Mouse (Mus musculus): ENCODE results near the gene Lingo3.

Gene Lingo3

GRCm38 (mm10) chr10:80799070-80799566 is 44.7 kb downstream of the Lingo3 start:
- in situ Hi-C loops (cut with MboI) = no loop called here

DNA sequence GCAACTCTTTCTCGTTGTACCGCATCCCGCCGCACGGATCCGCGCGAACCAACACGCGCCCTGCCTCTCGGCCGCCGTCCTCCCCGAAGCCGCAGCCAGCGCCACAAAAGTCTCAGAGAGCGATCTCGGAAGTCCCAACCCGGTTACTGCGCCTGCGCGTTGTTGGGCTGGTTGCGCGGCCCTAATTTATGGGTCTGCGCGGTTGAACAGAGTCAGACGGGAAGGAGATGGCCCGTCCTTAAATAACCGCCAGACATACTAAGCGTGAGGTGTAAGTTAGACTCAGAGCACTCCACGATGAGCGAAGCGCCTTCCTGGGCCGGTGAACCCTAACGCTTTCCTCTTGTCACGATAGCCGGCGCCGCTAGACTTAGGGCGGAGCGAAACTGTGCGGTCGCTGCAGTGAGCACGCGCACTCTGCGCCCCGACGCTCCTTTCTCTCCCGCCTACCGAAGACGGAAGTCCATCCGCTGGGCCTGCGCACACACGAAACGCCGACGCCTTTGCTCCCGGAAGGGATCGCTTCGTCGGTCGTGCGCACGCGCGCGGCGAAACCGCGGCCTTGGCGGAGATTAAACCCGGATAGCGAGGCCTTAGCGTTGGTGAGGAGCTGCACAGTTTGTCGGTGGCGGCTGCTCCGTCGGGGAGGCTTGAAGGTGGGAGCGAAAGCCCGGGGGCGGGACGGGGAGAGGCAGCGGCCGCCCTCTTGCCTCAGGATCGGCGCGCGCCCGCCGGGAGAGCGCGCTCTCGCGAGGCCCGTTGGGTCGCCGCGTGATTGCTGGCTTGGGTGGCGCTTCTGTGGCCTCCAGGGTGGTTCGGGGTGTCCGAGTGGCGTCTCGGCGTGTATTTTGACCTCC is 45.5 kb downstream of the Lingo3 start, which contains the start of the genes Sf3a2 and Plekhj1:
Sf3a2 (plus strand) TSS at position 49 of the 857 bp plus-strand sequence.
Plekhj1 (minus strand) TSS at position 477 of the 857 bp plus-strand sequence.
- in situ Hi-C loops (cut with MboI) = no loop called here

DNA sequence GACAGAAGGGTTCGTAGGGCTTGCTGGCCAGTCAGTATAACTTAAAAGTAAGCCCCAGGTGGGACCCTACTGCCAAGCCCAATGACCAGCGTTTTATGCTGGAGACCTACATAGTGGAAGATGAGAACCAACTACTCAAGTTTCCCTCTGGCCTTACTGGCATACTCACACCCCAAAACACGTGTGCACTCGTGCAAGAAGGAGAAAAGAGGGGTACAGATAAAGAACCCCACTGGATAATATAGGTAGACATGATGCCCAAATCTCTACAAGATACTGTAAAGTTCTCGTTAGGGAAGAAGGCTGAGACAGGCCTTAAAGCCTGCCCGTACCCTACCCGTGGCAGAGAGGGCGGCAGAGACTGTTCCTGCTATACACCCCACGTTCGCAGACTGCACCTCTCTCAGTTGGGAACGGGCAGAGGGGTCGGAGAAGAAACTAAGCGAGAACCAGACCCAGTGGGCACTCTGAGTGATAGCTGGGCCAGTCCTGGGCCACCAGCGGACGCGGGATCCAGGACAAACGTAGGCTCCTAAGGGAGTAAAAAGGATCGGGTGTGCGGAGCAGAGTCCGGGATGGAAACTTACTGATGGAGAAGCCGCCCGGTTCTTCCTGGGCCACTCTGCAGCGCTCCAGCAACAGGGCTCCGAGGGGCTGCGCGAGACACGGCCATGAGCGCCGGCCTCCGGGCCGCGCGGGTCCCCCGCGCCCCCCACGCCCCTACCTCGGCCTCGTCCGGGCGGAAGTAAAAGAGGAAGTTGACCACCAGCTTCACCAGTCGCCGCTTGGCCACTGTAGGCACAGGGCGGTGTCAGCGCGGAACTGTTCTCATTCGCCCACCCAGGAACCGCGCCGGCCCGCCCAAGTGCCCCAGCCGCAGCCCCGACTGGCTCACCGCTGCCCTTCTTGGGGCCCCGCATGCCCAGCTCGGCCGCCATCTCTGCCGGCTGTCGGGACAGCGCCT is 46.4 kb downstream of the Lingo3 start:
- in situ Hi-C loops (cut with MboI) = no loop called here

DNA sequence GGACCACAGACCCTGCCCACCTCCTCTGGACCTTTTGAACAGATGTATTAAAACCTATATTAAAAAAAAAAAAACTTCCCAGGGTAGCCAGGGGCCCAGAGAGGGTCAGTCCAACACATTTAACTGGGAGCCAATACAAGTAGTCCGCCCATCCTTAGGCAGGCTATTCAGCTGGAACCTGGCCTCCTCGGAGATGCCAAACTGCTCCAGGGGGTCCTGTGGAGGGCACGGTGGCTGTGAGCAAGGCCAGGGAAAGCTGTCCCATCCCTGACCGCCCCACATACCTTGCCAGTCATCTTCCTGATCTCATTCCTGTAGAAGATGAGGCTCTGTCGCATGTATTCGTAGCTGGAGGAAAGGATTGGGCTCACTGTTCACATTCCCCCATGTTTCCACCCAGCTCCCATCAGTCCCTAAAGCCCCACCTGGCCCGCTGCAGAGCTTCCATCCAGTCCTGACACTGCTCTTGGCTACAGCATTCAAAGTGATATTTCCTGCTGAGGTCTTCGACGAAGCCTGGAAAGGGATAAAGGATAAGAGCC is 47.5 kb downstream of the Lingo3 start:
- in situ Hi-C loops (cut with MboI) = no loop called here

DNA sequence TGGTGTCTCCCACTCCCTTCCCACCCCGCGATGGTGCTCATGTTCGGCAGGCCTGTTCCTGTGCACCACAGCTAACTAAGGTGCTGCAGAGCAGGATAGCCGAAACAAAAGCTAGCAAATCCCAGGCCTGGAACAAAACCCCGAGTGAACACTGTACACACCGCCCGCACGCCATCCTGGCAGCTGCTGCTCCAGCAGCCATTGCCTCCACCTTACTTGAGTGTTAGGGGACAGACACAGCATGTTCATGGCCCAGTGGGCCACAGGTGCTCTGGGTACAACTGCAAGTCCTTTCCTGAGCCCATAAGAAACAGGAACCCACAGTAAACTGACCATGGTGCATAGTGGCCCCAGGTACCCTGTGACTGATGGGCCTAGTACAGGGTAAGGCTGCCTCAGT is 49.1 kb downstream of the Lingo3 start:
- in situ Hi-C loops (cut with MboI) = no loop called here

GRCm38 (mm10) chr10:80793803-80794202 is 50.0 kb downstream of the Lingo3 start:
- in situ Hi-C loops (cut with MboI) = no loop called here

- in situ Hi-C loops (cut with MboI) = no loop called here
These were observed 50.6 kb downstream of the Lingo3 start for GRCm38 (mm10) chr10:80793033-80793784.

DNA sequence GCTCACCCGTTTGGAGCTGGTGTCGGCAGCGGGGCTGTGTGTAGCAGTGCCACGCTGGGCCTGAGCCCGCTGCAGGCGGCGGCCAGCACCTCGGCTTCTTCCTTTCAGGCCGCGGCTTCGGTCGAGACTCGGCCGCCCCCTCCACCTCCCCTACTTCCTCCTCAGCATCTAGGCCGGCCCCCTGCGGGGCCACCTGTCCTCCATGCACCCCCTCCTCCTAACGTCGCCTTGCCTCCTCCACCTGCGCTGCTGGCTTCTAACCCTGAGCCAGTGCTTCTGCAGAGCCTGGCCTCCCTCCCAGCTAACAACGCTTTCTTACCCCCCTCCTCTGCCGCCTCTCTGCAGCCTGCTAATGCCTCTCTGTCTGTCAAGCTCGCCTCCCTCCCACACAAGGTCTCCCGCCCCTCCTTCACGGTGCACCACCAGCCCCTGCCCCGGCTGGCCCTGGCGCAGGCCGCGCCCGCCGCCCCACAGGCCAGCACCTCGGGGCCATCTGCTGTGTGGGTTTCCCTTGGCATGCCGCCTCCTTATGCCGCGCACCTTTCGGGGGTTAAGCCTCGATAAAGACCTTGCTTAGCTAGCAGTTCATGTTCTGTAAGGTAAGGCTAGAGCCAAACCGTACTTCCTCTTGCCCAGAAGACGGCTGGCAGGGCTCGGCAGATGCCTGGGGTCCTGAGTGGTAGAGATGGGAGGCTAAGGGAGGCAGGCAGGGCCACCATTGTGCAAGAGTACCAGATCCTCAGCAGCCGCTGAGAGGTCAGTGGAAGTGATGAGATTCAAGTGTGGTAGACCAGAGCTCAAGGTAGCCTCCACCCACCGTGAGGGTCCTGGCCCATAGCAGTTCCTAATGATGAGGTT is 51.4 kb downstream of the Lingo3 start:
- in situ Hi-C loops (cut with MboI) = no loop called here

DNA sequence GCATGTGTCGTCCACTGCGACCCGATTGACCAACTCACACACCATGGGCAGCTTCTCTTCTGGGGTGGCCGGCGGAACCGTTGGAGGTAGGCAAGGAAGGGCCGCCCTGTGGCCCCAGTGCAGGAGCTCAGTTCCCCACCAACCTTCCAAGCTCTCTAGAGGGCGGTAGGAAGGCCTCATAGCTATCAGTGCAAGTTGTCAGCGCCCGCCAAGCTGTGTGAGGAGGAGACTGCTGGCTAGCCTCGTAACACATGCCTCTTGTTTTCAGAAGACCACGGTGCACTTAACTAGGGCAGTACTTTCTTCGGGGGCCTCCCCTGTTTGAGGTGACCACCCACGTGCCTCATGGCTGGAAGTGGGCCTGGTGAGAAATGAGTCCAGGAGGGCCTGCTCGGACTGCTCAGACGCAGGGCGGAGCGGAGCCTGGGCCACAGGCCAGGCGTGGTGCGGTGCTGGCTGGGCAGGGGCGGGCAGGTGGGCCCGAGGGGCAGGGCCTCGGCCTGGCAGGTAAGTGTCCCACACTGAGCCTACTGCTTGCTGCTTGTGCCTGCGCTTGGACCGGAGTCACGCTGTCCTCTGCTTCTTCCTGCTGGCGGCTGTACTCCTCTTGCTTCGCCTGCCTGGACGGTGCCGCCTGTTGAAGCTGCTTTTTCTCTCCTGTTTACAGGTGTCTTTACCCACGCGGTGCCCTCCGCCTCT is 52.2 kb downstream of the Lingo3 start:
- in situ Hi-C loops (cut with MboI) = no loop called here

GRCm38 (mm10) chr10:80790761-80791404 is 53.0 kb downstream of the Lingo3 start:
- in situ Hi-C loops (cut with MboI) = no loop called here

DNA sequence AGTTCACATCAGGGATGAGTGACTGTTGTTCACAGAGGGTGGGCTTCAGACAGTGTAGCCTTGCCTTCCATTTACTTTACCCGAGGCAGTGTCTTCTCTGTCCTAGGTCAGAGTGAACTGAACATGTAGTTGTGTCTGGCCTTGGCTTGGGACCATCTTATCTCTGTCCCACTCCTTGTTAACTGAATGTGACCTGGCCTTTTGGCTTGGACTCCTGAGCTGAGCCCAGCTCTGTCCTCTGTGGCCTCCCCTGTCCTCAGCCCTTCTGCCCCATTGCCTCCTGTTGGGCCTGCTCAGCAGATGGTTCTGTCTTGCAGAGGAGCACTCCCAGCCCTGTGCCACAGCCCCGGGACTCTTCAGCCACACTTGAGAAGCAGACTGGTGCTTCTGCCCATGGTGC is 56.3 kb downstream of the Lingo3 start:
- in situ Hi-C loops (cut with MboI) = no loop called here

DNA sequence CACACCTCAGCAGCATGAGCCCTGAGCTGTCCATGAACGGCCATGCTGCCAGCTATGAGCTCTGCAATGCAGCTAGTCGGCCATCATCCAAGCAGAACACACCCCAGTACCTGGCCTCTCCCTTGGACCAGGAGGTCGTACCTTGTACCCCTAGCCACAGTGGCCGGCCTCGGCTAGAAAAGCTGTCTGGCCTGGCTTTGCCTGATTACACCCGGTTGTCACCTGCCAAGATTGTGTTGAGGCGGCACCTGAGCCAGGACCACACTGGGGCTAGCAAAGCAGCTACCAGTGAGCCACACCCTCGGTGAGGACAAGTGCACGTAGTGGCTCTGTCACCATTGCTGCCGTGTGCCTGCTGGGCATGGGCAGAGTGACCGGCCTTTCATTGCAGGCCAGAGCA is 57.9 kb downstream of the Lingo3 start:
- in situ Hi-C loops (cut with MboI) = no loop called here

DNA sequence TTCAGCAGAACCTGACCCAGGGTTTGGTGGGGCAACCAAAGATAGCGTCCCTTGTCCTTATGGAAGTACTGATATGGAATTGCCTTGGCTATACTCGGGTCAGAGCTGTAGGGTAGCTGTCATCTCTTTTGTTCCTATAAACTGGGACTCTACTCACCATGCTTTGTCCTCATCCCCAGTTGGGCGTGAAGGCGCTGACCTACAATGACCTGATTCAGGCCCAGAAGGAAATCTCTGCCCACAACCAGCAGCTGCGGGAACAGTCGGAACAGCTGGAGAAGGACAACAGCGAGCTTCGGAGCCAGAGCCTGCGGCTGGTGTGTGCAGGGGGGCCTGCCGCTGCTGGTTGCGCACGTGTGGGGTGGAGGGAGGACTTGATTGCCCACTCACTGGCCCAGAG is 59.0 kb downstream of the Lingo3 start:
- in situ Hi-C loops (cut with MboI) = no loop called here

- in situ Hi-C loops (cut with MboI) = no loop called here
These were observed 59.5 kb downstream of the Lingo3 start for GRCm38 (mm10) chr10:80784302-80784701.
